Mouse (Mus musculus) spleen, adult 2 months (tissue): ENCODE measurements around the gene Ccnl2.

Experiments
- CTCF ChIP-seq: fragments of 200-500 bp; IDR thresholded peaks from 2 replicates; pipeline ENCODE4 v1.5.1; 2011; ENCODE audit warnings: mild to moderate bottlenecking, inconsistent platforms; ENCODE audit not compliant: insufficient read depth, insufficient read length, insufficient replicate concordance; ENCODE audit errors: extremely low read depth
- POLR2A ChIP-seq: fragments of 200-500 bp; IDR thresholded peaks from 2 replicates; pipeline ENCODE4 v1.6.1; 2011; ENCODE audit warnings: low read depth, low read length, inconsistent platforms

GRCm38 (mm10) chr4:155831831-155832230, 19.5 kb downstream of the Ccnl2 start:
- TF ChIP-seq POLR2A (no peak), CTCF (no peak)
